Mouse (Mus musculus): ENCODE measurements around the gene Dnaic1. TPM values are rescaled to one million over a fixed set of nuclear protein-coding genes. Genes with fewer than 3 reads are reported as not detected.
A peak's percentile ranks its signal among the peaks of the same experiment; 100 is the strongest.

Dnaic1 gene
- 1 to 10 TPM in 25 of 26 experiments, under 1 TPM in 1; 0.83 to 7.2 (median 2.9) TPM for total RNA-seq (2018; cell fraction: chromatin; rRNA removed)
- total RNA-seq (2018; cell fraction: cytosol; rRNA removed), result 1 to 10 TPM in 7 of 26 experiments, under 1 TPM in 19; 0.41 to 1.6 (median 0.76) TPM
- 1 to 10 TPM in 21 of 26 experiments, under 1 TPM in 5; 0.29 to 4.6 (median 1.9) TPM for total RNA-seq (2018; cell fraction: nucleus; rRNA removed)
- 0.25 to 1.1 TPM (median 0.45 TPM) in 3 replicates for polyA plus RNA-seq (2018)

GRCm38 (mm10) chr4:41569411-41569885, at the start of gene Dnaic1, which contains the start of gene Fam219a:
TSS of gene Dnaic1 (plus strand) at chr4:41569775.
TSS of gene Fam219a (minus strand) at chr4:41569538.
- H3K36me3 ChIP-seq (ENCODE audit: inconsistent target), result no peaks in the 10 kb centered on the region
- H3K27ac ChIP-seq, result peak within 1 kb of the TSS; percentile 58
- peaks cover 45% of the 10 kb centered on the region for H3K79me2 ChIP-seq (ENCODE audit: inconsistent target)
- under 1% methylated on average over 41 of the region's 41 CpGs for WGBS (ENCODE audit: missing documents)
- peak within 1 kb of the TSS; percentile 93 for H3K4me3 ChIP-seq (ENCODE audit: inconsistent target)

GRCm38 (mm10) chr4:41520641-41521040, 48.9 kb upstream of the Dnaic1 start:
- Histone ChIP-seq H3K79me2 (ENCODE audit: inconsistent target) (no peaks in the 10 kb centered on the region; the same call in 1 of the 2 replicates), H3K36me3 (ENCODE audit: inconsistent target) (peaks cover 58% of the 10 kb centered on the region), H3K4me3 (ENCODE audit: inconsistent target) (no peak overlapping the region), H3K27ac (no peak overlapping the region)
- WGBS (ENCODE audit: missing documents), result 83% methylated on average over 14 of the region's 14 CpGs

- 100% methylated on average over 5 of the region's 6 CpGs for WGBS (ENCODE audit: missing documents)
- no peak overlapping the region for H3K4me3 ChIP-seq (ENCODE audit: inconsistent target)
- H3K36me3 ChIP-seq (ENCODE audit: inconsistent target), result peaks cover 58% of the 10 kb centered on the region
- no peak overlapping the region for H3K27ac ChIP-seq
- peaks cover 8% of the 10 kb centered on the region; the same call in 1 of the 2 replicates for H3K79me2 ChIP-seq (ENCODE audit: inconsistent target)
Measured at GRCm38 (mm10) chr4:41522136-41522535, 47.4 kb upstream of the Dnaic1 start.

GRCm38 (mm10) chr4:41522788-41523187, 46.8 kb upstream of the Dnaic1 start:
- H3K4me3 ChIP-seq (ENCODE audit: inconsistent target), result no peak overlapping the region
- H3K27ac ChIP-seq, result no peak overlapping the region
- WGBS (ENCODE audit: missing documents), result 80% methylated on average over 5 of the region's 5 CpGs
- peaks cover 14% of the 10 kb centered on the region; the same call in 1 of the 2 replicates for H3K79me2 ChIP-seq (ENCODE audit: inconsistent target)
- peaks cover 58% of the 10 kb centered on the region for H3K36me3 ChIP-seq (ENCODE audit: inconsistent target)

- Histone ChIP-seq H3K27ac (no peak overlapping the region), H3K36me3 (ENCODE audit: inconsistent target) (peaks cover 56% of the 10 kb centered on the region), H3K4me3 (ENCODE audit: inconsistent target) (no peak overlapping the region), H3K79me2 (ENCODE audit: inconsistent target) (peaks cover 24% of the 10 kb centered on the region; the same call in 1 of the 2 replicates)
- 93% methylated on average over 7 of the region's 7 CpGs for WGBS (ENCODE audit: missing documents)
Measured at GRCm38 (mm10) chr4:41523839-41524238, 45.7 kb upstream of the Dnaic1 start.

- no peak overlapping the region for H3K4me3 ChIP-seq (ENCODE audit: inconsistent target)
- H3K27ac ChIP-seq, result no peak overlapping the region
- WGBS (ENCODE audit: missing documents), result 80% methylated on average over 9 of the region's 9 CpGs
- H3K36me3 ChIP-seq (ENCODE audit: inconsistent target), result peaks cover 46% of the 10 kb centered on the region
- peaks cover 33% of the 10 kb centered on the region; the same call in 1 of the 2 replicates for H3K79me2 ChIP-seq (ENCODE audit: inconsistent target)
Measured at GRCm38 (mm10) chr4:41524829-41525228, 44.7 kb upstream of the Dnaic1 start.

- Histone ChIP-seq H3K79me2 (ENCODE audit: inconsistent target) (peaks cover 44% of the 10 kb centered on the region; the same call in 1 of the 2 replicates), H3K4me3 (ENCODE audit: inconsistent target) (no peak overlapping the region), H3K27ac (no peak overlapping the region), H3K36me3 (ENCODE audit: inconsistent target) (peaks cover 31% of the 10 kb centered on the region)
- 92% methylated on average over 7 of the region's 7 CpGs for WGBS (ENCODE audit: missing documents)
Measured at GRCm38 (mm10) chr4:41526553-41526952, 43.0 kb upstream of the Dnaic1 start.

- no peak overlapping the region for H3K4me3 ChIP-seq (ENCODE audit: inconsistent target)
- 91% methylated on average over 13 of the region's 13 CpGs for WGBS (ENCODE audit: missing documents)
Measured at GRCm38 (mm10) chr4:41527076-41527475, 42.5 kb upstream of the Dnaic1 start.

GRCm38 (mm10) chr4:41527996-41528395, 41.6 kb upstream of the Dnaic1 start:
- no peak overlapping the region for H3K27ac ChIP-seq
- H3K36me3 ChIP-seq (ENCODE audit: inconsistent target), result peaks cover 19% of the 10 kb centered on the region
- peaks cover 56% of the 10 kb centered on the region; the same call in 1 of the 2 replicates for H3K79me2 ChIP-seq (ENCODE audit: inconsistent target)
- WGBS (ENCODE audit: missing documents), result 91% methylated on average over 8 of the region's 8 CpGs
- no peak overlapping the region for H3K4me3 ChIP-seq (ENCODE audit: inconsistent target)

More at GRCm38 (mm10) chr4:41527076-41527475, 42.5 kb upstream of the Dnaic1 start:
- Histone ChIP-seq H3K79me2 (ENCODE audit: inconsistent target) (peaks cover 47% of the 10 kb centered on the region; the same call in 1 of the 2 replicates), H3K27ac (no peak overlapping the region), H3K36me3 (ENCODE audit: inconsistent target) (peaks cover 26% of the 10 kb centered on the region)

GRCm38 (mm10) chr4:41532420-41532819, 37.2 kb upstream of the Dnaic1 start:
- WGBS (ENCODE audit: missing documents), result 52% methylated on average over 6 of the region's 6 CpGs
- Histone ChIP-seq H3K27ac (no peak overlapping the region), H3K36me3 (ENCODE audit: inconsistent target) (peaks cover 10% of the 10 kb centered on the region; the same call in 1 of the 2 replicates), H3K79me2 (ENCODE audit: inconsistent target) (peaks cover 83% of the 10 kb centered on the region; the same call in 1 of the 2 replicates), H3K4me3 (ENCODE audit: inconsistent target) (no peak overlapping the region)

- peaks cover 25% of the 10 kb centered on the region; the same call in 1 of the 2 replicates for H3K36me3 ChIP-seq (ENCODE audit: inconsistent target)
- 94% methylated on average over 5 of the region's 5 CpGs for WGBS (ENCODE audit: missing documents)
Measured at GRCm38 (mm10) chr4:41534866-41535265, 34.7 kb upstream of the Dnaic1 start.

GRCm38 (mm10) chr4:41542136-41542535, 27.4 kb upstream of the Dnaic1 start:
- H3K36me3 ChIP-seq (ENCODE audit: inconsistent target), result peaks cover 16% of the 10 kb centered on the region; the same call in 1 of the 2 replicates
- WGBS (ENCODE audit: missing documents), result 97% methylated on average over 8 of the region's 8 CpGs
- no peak overlapping the region for H3K27ac ChIP-seq
- peaks cover 99% of the 10 kb centered on the region; the same call in 1 of the 2 replicates for H3K79me2 ChIP-seq (ENCODE audit: inconsistent target)
- H3K4me3 ChIP-seq (ENCODE audit: inconsistent target), result no peak overlapping the region

More at GRCm38 (mm10) chr4:41534866-41535265, 34.7 kb upstream of the Dnaic1 start:
- peaks cover 85% of the 10 kb centered on the region; the same call in 1 of the 2 replicates for H3K79me2 ChIP-seq (ENCODE audit: inconsistent target)
- H3K27ac ChIP-seq, result no peak overlapping the region
- no peak overlapping the region for H3K4me3 ChIP-seq (ENCODE audit: inconsistent target)

- peaks cover 99% of the 10 kb centered on the region for H3K79me2 ChIP-seq (ENCODE audit: inconsistent target)
- H3K27ac ChIP-seq, result no peak overlapping the region
- H3K4me3 ChIP-seq (ENCODE audit: inconsistent target), result no peak overlapping the region
- 52% methylated on average over 8 of the region's 8 CpGs for WGBS (ENCODE audit: missing documents)
- no peaks in the 10 kb centered on the region for H3K36me3 ChIP-seq (ENCODE audit: inconsistent target)
Measured at GRCm38 (mm10) chr4:41545985-41546384, 23.6 kb upstream of the Dnaic1 start.

- 100% methylated on average over 1 of the region's 1 CpGs for WGBS (ENCODE audit: missing documents)
- H3K79me2 ChIP-seq (ENCODE audit: inconsistent target), result peaks cover 99% of the 10 kb centered on the region
- no peak overlapping the region for H3K27ac ChIP-seq
- H3K4me3 ChIP-seq (ENCODE audit: inconsistent target), result no peak overlapping the region
- no peaks in the 10 kb centered on the region for H3K36me3 ChIP-seq (ENCODE audit: inconsistent target)
Measured at GRCm38 (mm10) chr4:41547086-41547485, 22.5 kb upstream of the Dnaic1 start.

- no peaks in the 10 kb centered on the region for H3K36me3 ChIP-seq (ENCODE audit: inconsistent target)
- H3K27ac ChIP-seq, result no peak overlapping the region
- no peak overlapping the region for H3K4me3 ChIP-seq (ENCODE audit: inconsistent target)
- peaks cover 87% of the 10 kb centered on the region for H3K79me2 ChIP-seq (ENCODE audit: inconsistent target)
- 51% methylated on average over 6 of the region's 6 CpGs for WGBS (ENCODE audit: missing documents)
Measured at GRCm38 (mm10) chr4:41552529-41552928, 17.0 kb upstream of the Dnaic1 start.

Data from macrophage (primary cell).